Comparison of ENCODE assay signal across 8 mouse cellular contexts in genomic region chr8:45874945-45875626, GRCm38 (mm10). TPM values are rescaled to one million over a fixed set of nuclear protein-coding genes. Genes with fewer than 3 reads are reported as not detected.
DNase-seq lines count a peak whose midpoint lies in the region; ATAC-seq and TF ChIP-seq lines count a peak whose summit lies in the region.

No protein-coding gene starts in this region.

- H3K4me3 ChIP-seq in liver, postnatal 0 days (ENCODE audit: low read depth, low read length) = no peak overlapping the region

- TF ChIP-seq EP300 in liver, postnatal 0 days (IDR thresholded peaks at IDR 0.05; ENCODE audit: low read depth) = no peak

- peak; percentile 6 for DNase-seq in Patski (ENCODE audit: low read depth, low spot score)
- DNase-seq in cerebellum, postnatal 10 days = peak; percentile 84 to 88
- peak; percentile 5 to 53 for DNase-seq in frontal cortex, adult 2 months (ENCODE audit: extremely low spot score in 1 of 2, low spot score in 1 of 2)
- peak; percentile 92 for DNase-seq in heart, postnatal 25 days (ENCODE audit: low spot score)
- DNase-seq in kidney, postnatal 4 days = peak; percentile 90 to 92
- peak; percentile 48 for DNase-seq in liver, postnatal 0 days
- DNase-seq in ovary, postnatal 10 days (ENCODE audit: low spot score) = peak; percentile 58

- peak overlapping the region; percentile 55 for H3K27ac ChIP-seq in liver, postnatal 0 days (ENCODE audit: low read depth)

- no peaks in the 10 kb centered on the region for H3K4me1 ChIP-seq in liver, postnatal 0 days (ENCODE audit: insufficient read depth)

- in situ Hi-C loops in Patski (cut with MboI; ENCODE audit: low pct_unique_long_range_greater_than_20kb) = no loop called here

- no peak overlapping the region for H3K4me2 ChIP-seq in liver, postnatal 0 days (ENCODE audit: low read depth, low read length)

- no peak overlapping the region for H3K9ac ChIP-seq in liver, postnatal 0 days (replicated peaks)

- WGBS in liver, postnatal 0 days (ENCODE audit: insufficient replicate concordance) = 29% methylated on average over 10 of the region's 10 CpGs

- intact Hi-C loops in heart, postnatal 25 days (cut with DNase I) = no loop called here

- POLR2A ChIA-PET in Patski (lab: Charles Lee) = no interaction called here

- peaks cover 3% of the 10 kb centered on the region for H3K27me3 ChIP-seq in Patski
- H3K27me3 ChIP-seq in liver, postnatal 0 days (ENCODE audit: insufficient read depth, low read length) = no peaks in the 10 kb centered on the region

- CTCF ChIA-PET in Patski (lab: Charles Lee) = no interaction called here

- no peak for TF ChIP-seq CTCF in Patski (IDR thresholded peaks at IDR 0.05)
- TF ChIP-seq CTCF in liver, postnatal 0 days (IDR thresholded peaks at IDR 0.05; ENCODE audit: low read depth) = no peak

- no peaks in the 10 kb centered on the region for H3K36me3 ChIP-seq in liver, postnatal 0 days (replicated peaks; ENCODE audit: insufficient read depth, low read length)

- no peak for ATAC-seq in Patski
- peak; percentile 65 for ATAC-seq in liver, postnatal 0 days
- no peak for ATAC-seq in activated CD4-positive, CD25-positive, alpha-beta regulatory T cell, adult 4 months

- H3K9me3 ChIP-seq in liver, postnatal 0 days (ENCODE audit: low read length) = peaks cover under 1% of the 10 kb centered on the region; the same call in 1 of the 2 replicates

RNA-seq across cellular contexts. Expression of gene Pdlim3, which starts 10.2 kb away (rescaled TPM):
- polyA plus RNA-seq in Patski (2021) = not detected
- 4.4 and 6.7 TPM in 2 replicates for polyA plus RNA-seq in frontal cortex, adult 2 months (2012; rRNA removed)
- 10 to 100 TPM; 27.1 to 35.6 TPM for total RNA-seq in heart, postnatal 25 days (2021)
- polyA plus RNA-seq in liver, postnatal 0 days (2015; fragmentation: Nextera tagmentation; extraction: Ambion mirVana) = 2.1 and 4.0 TPM in 2 replicates
- not detected for polyA plus RNA-seq in activated CD4-positive, CD25-positive, alpha-beta regulatory T cell, adult 4 months (2017; shearing (Covaris generic))

RNA-seq across cellular contexts. Expression of gene Ccdc110, which starts 59.3 kb away (rescaled TPM):
- not detected for polyA plus RNA-seq in Patski (2021)
- 0.38 and 0.48 TPM in 2 replicates for polyA plus RNA-seq in frontal cortex, adult 2 months (2012; rRNA removed)
- total RNA-seq in heart, postnatal 25 days (2021) = not detected
- polyA plus RNA-seq in liver, postnatal 0 days (2015; fragmentation: Nextera tagmentation; extraction: Ambion mirVana) = not detected in 2 replicates
- not detected for polyA plus RNA-seq in activated CD4-positive, CD25-positive, alpha-beta regulatory T cell, adult 4 months (2017; shearing (Covaris generic))

Comparison
In these comparisons a context has a peak if more than half of its experiments do, and no peak if none do; other contexts are left out.
1. DNase-seq: peak in every context shown above with its lines; median percentile 92 in heart, postnatal 25 days; 91 in kidney, postnatal 4 days; 86 in cerebellum, postnatal 10 days; 58 in ovary, postnatal 10 days; 48 in liver, postnatal 0 days; 29 in frontal cortex, adult 2 months; 6 in Patski.